Mouse (Mus musculus) embryonic stem cell, embryonic (primary cell): ENCODE results near the gene Nsun7.

Experiments used
- CTCF ChIA-PET, 4 experiments: fragments of 300-600 bp in 2 of 4; fragments of 350-600 bp in 2 of 4; sonication (Branson Sonifier 250); formaldehyde crosslinking; loops; one replicate each; lab custom pipeline; 2022; ENCODE audit warnings: inconsistent platforms in 2 of 4; lab: Charles Lee
- POLR2A ChIA-PET, 4 experiments: fragments of 300-600 bp in 2 of 4; fragments of 350-600 bp in 2 of 4; sonication (Branson Sonifier 250); formaldehyde crosslinking; loops; one replicate each; lab custom pipeline; 2022; ENCODE audit warnings: antibody characterized with exemption in 4 of 4, inconsistent platforms in 1 of 4; lab: Charles Lee

Nsun7 gene

GRCm38 (mm10) chr5:66305511-66305910, 45.8 kb downstream of the Nsun7 start:
- POLR2A ChIA-PET = no interaction called here
- CTCF ChIA-PET = no interaction called here

- CTCF ChIA-PET = interaction anchor here in 2 of 4 experiments (0.6 to 2.2 kb wide), 3 partner anchors 9 to 346 kb away, joined by 3 to 6 read pairs (median 6); no protein-coding TSS in a partner anchor
- POLR2A ChIA-PET = interaction anchor here in 2 of 4 experiments (0.5 to 0.6 kb wide), 2 partner anchors 757 to 959 kb away, joined by 3 to 4 read pairs; no protein-coding TSS in a partner anchor
Observed at GRCm38 (mm10) chr5:66310328-66310727, 50.6 kb downstream of the Nsun7 start.

DNA sequence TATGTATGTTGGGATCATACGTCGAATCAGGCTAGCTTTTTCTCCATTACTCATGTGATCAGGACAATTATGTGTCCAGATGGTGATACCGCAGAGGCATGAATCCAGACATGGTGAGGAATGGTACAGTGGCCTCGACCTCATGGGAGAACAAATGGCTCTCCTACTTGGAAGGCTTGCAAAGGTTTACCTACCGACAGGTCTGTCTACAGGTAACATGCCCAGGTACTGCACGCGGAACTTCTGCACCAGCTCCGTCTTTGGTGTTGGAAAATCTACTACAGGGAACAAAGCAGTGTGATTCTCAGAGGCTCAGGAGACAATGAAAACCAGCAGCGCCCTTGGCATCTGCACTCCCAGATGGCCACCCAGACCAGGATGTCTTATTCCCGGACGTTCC, 51.1 kb downstream of the Nsun7 start:
- POLR2A ChIA-PET = interaction anchor here in 3 of 4 experiments (0.5 to 0.8 kb wide), 3 partner anchors 13 to 958 kb away, joined by 3 to 4 read pairs (median 3); no protein-coding TSS in a partner anchor
- CTCF ChIA-PET = interaction anchor here in 2 of 4 experiments (0.6 to 2.2 kb wide), 3 partner anchors 9 to 346 kb away, joined by 3 to 6 read pairs (median 6); no protein-coding TSS in a partner anchor

GRCm38 (mm10) chr5:66315791-66316190, 56.1 kb downstream of the Nsun7 start:
- ChIA-PET POLR2A (interaction anchor here in 1 of 4 experiments (0.6 to 1.7 kb wide), 2 partner anchors 67 to 360 kb away, joined by 3 to 5 read pairs; partner anchors contain the start of gene Uchl1), CTCF (interaction anchor here (0.6 to 3.5 kb wide), 8 partner anchors 10 to 104 kb away, joined by 3 to 14 read pairs (median 4); no protein-coding TSS in a partner anchor)

- POLR2A ChIA-PET = interaction anchor here in 1 of 4 experiments (0.5 kb wide), 1 partner anchor 556 kb away, joined by 3 read pairs; the partner anchor contains the start of gene N4bp2
- CTCF ChIA-PET = interaction anchor here (0.5 to 2.4 kb wide), 19 partner anchors 8 to 359 kb away, joined by 3 to 14 read pairs (median 4); partner anchors contain the start of gene Nsun7 (in 1 of the 4)
Observed at GRCm38 (mm10) chr5:66319341-66319740, 59.6 kb downstream of the Nsun7 start.

- ChIA-PET POLR2A (interaction anchor here in 1 of 4 experiments (0.5 kb wide), 1 partner anchor 556 kb away, joined by 3 read pairs; the partner anchor contains the start of gene N4bp2), CTCF (interaction anchor here (0.5 to 2.4 kb wide), 16 partner anchors 8 to 731 kb away, joined by 3 to 14 read pairs (median 4); partner anchors contain the start of gene Nsun7 (in 1 of the 4))
Observed at GRCm38 (mm10) chr5:66319827-66320404, 60.2 kb downstream of the Nsun7 start.

DNA sequence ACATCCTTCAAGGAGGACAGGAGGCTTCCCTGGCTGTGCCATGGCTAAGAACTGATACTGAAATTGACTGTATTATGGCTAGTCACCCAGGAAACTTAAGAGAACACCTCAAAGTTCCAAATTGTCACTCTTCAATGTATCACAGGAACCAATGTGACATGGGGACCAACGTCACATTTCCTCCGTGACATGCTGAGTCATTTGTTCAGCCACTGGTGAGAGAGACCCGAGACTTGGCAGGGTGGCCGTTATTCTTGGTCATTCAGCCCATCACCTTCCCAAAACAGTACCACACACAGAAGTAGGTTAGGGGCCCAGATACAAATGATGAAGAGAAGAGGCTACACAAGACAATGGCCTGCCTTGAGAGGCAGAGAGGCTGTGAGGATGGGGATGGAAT, 63.4 kb downstream of the Nsun7 start:
- POLR2A ChIA-PET = interaction anchor here in 1 of 4 experiments (1.2 kb wide), 1 partner anchor 12 kb away, joined by 3 read pairs; no protein-coding TSS in a partner anchor
- CTCF ChIA-PET = interaction anchor here in 3 of 4 experiments (0.6 to 0.9 kb wide), 4 partner anchors 15 to 541 kb away, joined by 3 to 6 read pairs (median 3); no protein-coding TSS in a partner anchor

DNA sequence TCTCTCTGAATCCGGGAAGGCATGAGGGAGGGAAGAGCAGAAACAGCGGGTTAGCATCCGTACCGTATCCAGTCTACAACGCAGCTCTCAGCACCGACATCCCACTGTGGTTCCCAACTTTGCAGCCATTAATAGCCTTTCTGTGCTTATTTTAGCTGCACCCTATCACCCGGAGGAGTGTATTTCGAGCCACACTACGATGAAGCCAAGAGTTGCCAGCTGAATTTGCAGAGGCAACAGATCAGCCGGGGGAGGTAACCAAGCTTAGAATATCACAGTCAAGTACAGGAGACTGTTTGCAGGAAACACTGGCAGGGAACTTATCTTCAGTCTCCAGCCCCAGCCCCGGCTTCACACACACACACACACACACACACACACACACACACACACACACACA, 63.9 kb downstream of the Nsun7 start:
- POLR2A ChIA-PET = interaction anchor here in 1 of 4 experiments (1.2 kb wide), 1 partner anchor 13 kb away, joined by 3 read pairs; no protein-coding TSS in a partner anchor
- CTCF ChIA-PET = interaction anchor here (0.5 to 7.1 kb wide), 6 partner anchors 15 to 542 kb away, joined by 3 to 59 read pairs (median 4); partner anchors contain the start of gene Apbb2 (in 1 of the 4)

GRCm38 (mm10) chr5:66326395-66326794, 66.7 kb downstream of the Nsun7 start:
- POLR2A ChIA-PET = interaction anchor here in 3 of 4 experiments (0.5 to 2.6 kb wide), 6 partner anchors 11 to 1137 kb away, joined by 3 to 12 read pairs (median 3); partner anchors contain the start of gene Uchl1 (in 1 of the 3)
- CTCF ChIA-PET = interaction anchor here (0.5 to 7.1 kb wide), 48 partner anchors 8 to 360 kb away, joined by 3 to 59 read pairs (median 4); partner anchors contain the start of genes Nsun7 (in 2 of the 4) and Apbb2 (in 1 of the 4)

DNA sequence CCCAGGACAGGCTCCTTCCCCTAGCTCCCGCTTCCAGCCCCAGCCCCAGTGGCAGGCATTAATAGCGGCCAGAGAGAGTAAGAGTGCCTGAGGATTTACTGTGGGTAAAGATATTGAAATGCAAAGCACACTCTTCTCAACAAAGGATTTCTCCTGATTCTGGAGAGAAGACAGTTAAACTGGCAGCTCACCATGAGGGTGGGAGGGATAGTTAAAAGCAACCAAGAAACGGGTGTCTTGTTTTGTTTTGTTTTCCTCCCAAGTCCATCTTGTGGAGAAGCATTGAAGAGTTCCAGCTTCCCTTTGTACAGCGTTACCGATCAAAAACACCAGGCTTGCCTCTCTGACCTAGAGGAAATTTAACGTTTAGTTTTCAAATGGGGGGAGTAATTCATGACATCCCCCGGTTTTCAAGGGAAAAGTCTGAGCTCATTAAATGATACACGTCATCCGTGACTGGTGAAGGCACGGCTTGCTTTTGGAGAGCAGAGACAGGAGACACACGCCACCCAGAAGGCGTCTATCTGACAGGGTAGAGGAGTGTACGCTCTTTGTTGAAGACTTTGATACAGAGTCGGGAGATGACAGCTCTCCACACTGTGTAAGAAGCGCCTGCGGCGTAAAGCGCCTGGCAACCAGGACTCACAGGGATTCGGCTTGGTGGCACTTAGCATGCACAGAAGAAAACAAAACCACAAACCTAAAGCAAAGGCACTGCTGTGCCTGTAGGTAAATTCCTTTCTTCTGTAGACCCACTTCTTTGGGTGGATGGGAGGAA, 68.4 kb downstream of the Nsun7 start:
- ChIA-PET CTCF (interaction anchor here (0.8 to 7.1 kb wide), 14 partner anchors 9 to 290 kb away, joined by 3 to 59 read pairs (median 4); no protein-coding TSS in a partner anchor), POLR2A (interaction anchor here in 3 of 4 experiments (1.0 to 2.6 kb wide), 9 partner anchors 10 to 350 kb away, joined by 3 to 12 read pairs (median 4); partner anchors contain the start of gene Uchl1 (in 2 of the 3))

- POLR2A ChIA-PET = interaction anchor here in 1 of 4 experiments (1.0 to 2.6 kb wide), 4 partner anchors 9 to 349 kb away, joined by 3 to 12 read pairs (median 6); partner anchors contain the start of gene Uchl1
- CTCF ChIA-PET = interaction anchor here in 3 of 4 experiments (1.4 to 7.1 kb wide), 3 partner anchors 10 kb away, joined by 6 to 59 read pairs (median 30); no protein-coding TSS in a partner anchor
Observed at GRCm38 (mm10) chr5:66328766-66329165, 69.1 kb downstream of the Nsun7 start.

GRCm38 (mm10) chr5:66330806-66331205, 71.1 kb downstream of the Nsun7 start:
- ChIA-PET POLR2A (interaction anchor here in 2 of 4 experiments (0.7 to 1.1 kb wide), 2 partner anchors 86 to 346 kb away, joined by 3 read pairs; no protein-coding TSS in a partner anchor), CTCF (interaction anchor here (0.5 to 7.1 kb wide), 5 partner anchors 7 to 416 kb away, joined by 3 to 59 read pairs (median 4); no protein-coding TSS in a partner anchor)

GRCm38 (mm10) chr5:66337025-66337968, 77.6 kb downstream of the Nsun7 start:
- CTCF ChIA-PET = interaction anchor here (0.6 to 3.7 kb wide), 19 partner anchors 10 to 1420 kb away, joined by 3 to 59 read pairs (median 4); partner anchors contain the start of genes Apbb2 (in 1 of the 4) and Nsun7 (in 1 of the 4)
- POLR2A ChIA-PET = interaction anchor here in 3 of 4 experiments (0.5 to 3.3 kb wide), 12 partner anchors 9 to 667 kb away, joined by 3 to 17 read pairs (median 4); partner anchors contain the start of gene Uchl1 (in 2 of the 3)

DNA sequence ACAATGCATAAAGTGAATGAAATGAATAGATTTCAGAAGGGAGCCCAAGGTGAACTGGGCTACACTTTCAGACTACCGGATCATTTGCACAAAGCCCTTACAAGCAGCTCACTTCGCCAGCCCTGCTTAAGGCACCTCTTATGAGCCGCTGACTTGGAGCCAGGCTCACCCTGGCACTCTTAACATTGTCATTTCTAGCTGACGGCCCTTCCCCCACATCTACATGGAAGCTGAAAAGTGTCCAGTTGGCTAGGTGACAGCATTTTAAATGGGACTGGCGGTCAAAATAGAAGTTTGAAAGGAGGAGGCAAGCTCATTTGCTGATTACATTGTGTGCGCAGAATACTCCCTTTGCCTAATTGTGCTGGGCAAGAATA, 78.3 kb downstream of the Nsun7 start:
- CTCF ChIA-PET = interaction anchor here (0.6 to 3.7 kb wide), 33 partner anchors 8 to 1419 kb away, joined by 3 to 59 read pairs (median 4); partner anchors contain the start of genes Apbb2 (in 1 of the 4) and Nsun7 (in 1 of the 4)

GRCm38 (mm10) chr5:66338583-66338982, 78.9 kb downstream of the Nsun7 start:
- POLR2A ChIA-PET = interaction anchor here in 2 of 4 experiments (0.7 to 3.3 kb wide), 9 partner anchors 11 to 338 kb away, joined by 3 to 17 read pairs (median 4); partner anchors contain the start of gene Uchl1 (in 2 of the 2)
- CTCF ChIA-PET = interaction anchor here (0.6 to 3.7 kb wide), 29 partner anchors 8 to 853 kb away, joined by 3 to 59 read pairs (median 4); partner anchors contain the start of gene Apbb2 (in 1 of the 4)

More for the DNA sequence above, 78.3 kb downstream of the Nsun7 start:
- POLR2A ChIA-PET = interaction anchor here in 3 of 4 experiments (0.7 to 3.3 kb wide), 11 partner anchors 10 to 338 kb away, joined by 3 to 17 read pairs (median 3); partner anchors contain the start of gene Uchl1 (in 2 of the 3)
